Mouse (Mus musculus): ENCODE measurements around the gene Gm49387. TPM values are rescaled to one million over a fixed set of nuclear protein-coding genes. Genes with fewer than 3 reads are reported as not detected.

Gene Gm49387
- polyA plus RNA-seq, 1 experiment from 2014 or later: 1.7 TPM

- Histone ChIP-seq H3K4me3 (ENCODE audit: low read length) (no peak overlapping the region), H3K4me2 (ENCODE audit: low read length) (no peak overlapping the region), H3K4me1 (ENCODE audit: control insufficient read depth, insufficient read depth, low read depth, low read length) (no peaks in the 10 kb centered on the region; the same call in 1 of the 2 replicates), H3K9me3 (ENCODE audit: control insufficient read depth, low read length) (no peaks in the 10 kb centered on the region), H3K9ac (ENCODE audit: low read depth, low read length) (no peak overlapping the region), H3K36me3 (ENCODE audit: control insufficient read depth, insufficient read depth, low read length) (no peaks in the 10 kb centered on the region), H3K27me3 (replicated peaks; ENCODE audit: control insufficient read depth, insufficient read depth, low read length) (no peaks in the 10 kb centered on the region), H3K27ac (ENCODE audit: low read depth, low read length) (no peak overlapping the region)
- no peak for ATAC-seq
- WGBS: 71% methylated on average over 9 of the region's 9 CpGs
These were observed 68.0 kb downstream of the Gm49387 start for GRCm38 (mm10) chr14:31572561-31573175.

DNA sequence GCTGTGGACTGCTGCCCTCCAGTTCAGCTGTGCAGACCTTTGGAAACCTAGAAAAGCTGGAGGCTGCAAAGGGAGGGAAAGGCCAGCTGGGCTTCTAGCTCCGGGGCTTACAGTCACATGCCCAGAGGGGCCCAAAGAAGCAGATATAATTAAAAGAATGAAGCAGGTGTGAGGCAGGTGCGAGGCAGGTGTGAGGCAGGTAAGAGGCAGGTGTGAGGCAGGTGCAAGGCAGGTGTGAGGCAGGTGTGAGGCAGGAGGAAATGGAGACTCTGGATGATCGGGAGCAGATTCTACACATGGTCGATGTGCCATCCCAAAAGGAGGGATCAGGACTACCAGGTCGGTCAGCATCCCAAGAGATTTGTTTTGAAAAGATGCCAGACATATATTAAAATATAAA lies 69.3 kb downstream of the Gm49387 start:
- Histone ChIP-seq H3K4me1 (ENCODE audit: control insufficient read depth, insufficient read depth, low read depth, low read length) (no peaks in the 10 kb centered on the region; the same call in 1 of the 2 replicates), H3K9ac (ENCODE audit: low read depth, low read length) (no peak overlapping the region), H3K27me3 (replicated peaks; ENCODE audit: control insufficient read depth, insufficient read depth, low read length) (no peaks in the 10 kb centered on the region), H3K27ac (ENCODE audit: low read depth, low read length) (no peak overlapping the region), H3K4me2 (ENCODE audit: low read length) (no peak overlapping the region), H3K4me3 (ENCODE audit: low read length) (no peak overlapping the region), H3K9me3 (ENCODE audit: control insufficient read depth, low read length) (no peaks in the 10 kb centered on the region), H3K36me3 (ENCODE audit: control insufficient read depth, insufficient read depth, low read length) (no peaks in the 10 kb centered on the region)
- ATAC-seq: no peak
- 84% methylated on average over 5 of the region's 5 CpGs for WGBS

- ATAC-seq: no peak
- Histone ChIP-seq H3K4me3 (ENCODE audit: low read length) (no peak overlapping the region), H3K27ac (ENCODE audit: low read depth, low read length) (no peak overlapping the region), H3K4me1 (ENCODE audit: control insufficient read depth, insufficient read depth, low read depth, low read length) (no peaks in the 10 kb centered on the region; the same call in 1 of the 2 replicates), H3K36me3 (ENCODE audit: control insufficient read depth, insufficient read depth, low read length) (no peaks in the 10 kb centered on the region), H3K27me3 (replicated peaks; ENCODE audit: control insufficient read depth, insufficient read depth, low read length) (no peaks in the 10 kb centered on the region), H3K9me3 (ENCODE audit: control insufficient read depth, low read length) (no peaks in the 10 kb centered on the region), H3K4me2 (ENCODE audit: low read length) (no peak overlapping the region), H3K9ac (ENCODE audit: low read depth, low read length) (no peak overlapping the region)
- WGBS: 77% methylated on average over 6 of the region's 6 CpGs
These were observed 70.3 kb downstream of the Gm49387 start for GRCm38 (mm10) chr14:31570131-31570951.

DNA sequence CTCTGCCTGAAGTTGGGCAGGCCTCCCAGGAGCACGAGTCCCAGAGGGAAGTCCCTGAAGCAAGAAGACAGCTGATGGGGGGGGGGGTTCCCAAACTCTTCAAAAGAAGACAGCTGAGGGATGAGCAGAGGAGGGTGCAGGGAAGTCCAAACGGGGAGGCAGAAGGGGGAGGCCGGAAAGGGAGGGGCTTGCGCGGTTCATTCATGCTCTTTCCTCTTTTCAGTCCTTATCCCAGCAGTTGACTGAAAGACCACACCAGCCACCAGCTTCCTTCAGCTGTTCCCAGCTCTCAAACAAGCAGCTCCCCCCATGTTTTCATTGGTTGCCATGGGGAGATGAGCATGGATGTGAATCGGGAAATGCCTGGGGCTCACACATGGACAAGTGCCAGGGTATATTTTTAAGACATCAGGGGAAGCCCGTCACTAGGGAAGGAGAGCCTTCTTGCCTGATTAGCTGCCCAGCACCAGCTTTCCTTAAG lies 71.5 kb downstream of the Gm49387 start:
- H3K27ac ChIP-seq (ENCODE audit: low read depth, low read length): no peak overlapping the region
- peak; percentile 45; the same call in 1 of the 2 replicates for ATAC-seq
- no peaks in the 10 kb centered on the region for H3K27me3 ChIP-seq (replicated peaks; ENCODE audit: control insufficient read depth, insufficient read depth, low read length)
- no peak overlapping the region for H3K4me3 ChIP-seq (ENCODE audit: low read length)
- H3K4me1 ChIP-seq (ENCODE audit: control insufficient read depth, insufficient read depth, low read depth, low read length): peaks cover 4% of the 10 kb centered on the region
- no peaks in the 10 kb centered on the region for H3K36me3 ChIP-seq (ENCODE audit: control insufficient read depth, insufficient read depth, low read length)
- no peak overlapping the region for H3K9ac ChIP-seq (ENCODE audit: low read depth, low read length)
- no peak overlapping the region for H3K4me2 ChIP-seq (ENCODE audit: low read length)
- WGBS: 43% methylated on average over 7 of the region's 7 CpGs
- no peaks in the 10 kb centered on the region for H3K9me3 ChIP-seq (ENCODE audit: control insufficient read depth, low read length)

GRCm38 (mm10) chr14:31565478-31566212 lies 75.0 kb downstream of the Gm49387 start:
- ATAC-seq: no peak
- H3K9me3 ChIP-seq (ENCODE audit: control insufficient read depth, low read length): no peaks in the 10 kb centered on the region
- H3K4me3 ChIP-seq (ENCODE audit: low read length): no peak overlapping the region

GRCm38 (mm10) chr14:31564452-31565179 lies 76.1 kb downstream of the Gm49387 start:
- H3K27ac ChIP-seq (ENCODE audit: low read depth, low read length): no peak overlapping the region
- H3K4me1 ChIP-seq (ENCODE audit: control insufficient read depth, insufficient read depth, low read depth, low read length): peaks cover 4% of the 10 kb centered on the region
- no peak overlapping the region for H3K4me3 ChIP-seq (ENCODE audit: low read length)
- WGBS: 31% methylated on average over 6 of the region's 6 CpGs
- no peaks in the 10 kb centered on the region for H3K36me3 ChIP-seq (ENCODE audit: control insufficient read depth, insufficient read depth, low read length)
- no peaks in the 10 kb centered on the region for H3K9me3 ChIP-seq (ENCODE audit: control insufficient read depth, low read length)
- H3K27me3 ChIP-seq (replicated peaks; ENCODE audit: control insufficient read depth, insufficient read depth, low read length): no peaks in the 10 kb centered on the region
- H3K9ac ChIP-seq (ENCODE audit: low read depth, low read length): no peak overlapping the region
- no peak overlapping the region for H3K4me2 ChIP-seq (ENCODE audit: low read length)
- 0 out of 2 replicates have a peak, but pooled peaks have one; percentile 30 for ATAC-seq

More at GRCm38 (mm10) chr14:31565478-31566212, 75.0 kb downstream of the Gm49387 start:
- H3K36me3 ChIP-seq (ENCODE audit: control insufficient read depth, insufficient read depth, low read length): no peaks in the 10 kb centered on the region
- 80% methylated on average over 9 of the region's 9 CpGs for WGBS
- H3K4me1 ChIP-seq (ENCODE audit: control insufficient read depth, insufficient read depth, low read depth, low read length): peaks cover 4% of the 10 kb centered on the region
- no peak overlapping the region for H3K9ac ChIP-seq (ENCODE audit: low read depth, low read length)
- no peak overlapping the region for H3K4me2 ChIP-seq (ENCODE audit: low read length)
- H3K27me3 ChIP-seq (replicated peaks; ENCODE audit: control insufficient read depth, insufficient read depth, low read length): no peaks in the 10 kb centered on the region
- no peak overlapping the region for H3K27ac ChIP-seq (ENCODE audit: low read depth, low read length)

GRCm38 (mm10) chr14:31560886-31561285 lies 79.8 kb downstream of the Gm49387 start:
- Histone ChIP-seq H3K4me1 (ENCODE audit: control insufficient read depth, insufficient read depth, low read depth, low read length) (peaks cover 4% of the 10 kb centered on the region; the same call in 1 of the 2 replicates), H3K4me2 (ENCODE audit: low read length) (no peak overlapping the region), H3K9me3 (ENCODE audit: control insufficient read depth, low read length) (no peaks in the 10 kb centered on the region), H3K27ac (ENCODE audit: low read depth, low read length) (no peak overlapping the region), H3K36me3 (ENCODE audit: control insufficient read depth, insufficient read depth, low read length) (no peaks in the 10 kb centered on the region), H3K27me3 (replicated peaks; ENCODE audit: control insufficient read depth, insufficient read depth, low read length) (no peaks in the 10 kb centered on the region), H3K4me3 (ENCODE audit: low read length) (no peak overlapping the region), H3K9ac (ENCODE audit: low read depth, low read length) (no peak overlapping the region)
- ATAC-seq: no peak
- WGBS: 50% methylated on average over 5 of the region's 5 CpGs

DNA sequence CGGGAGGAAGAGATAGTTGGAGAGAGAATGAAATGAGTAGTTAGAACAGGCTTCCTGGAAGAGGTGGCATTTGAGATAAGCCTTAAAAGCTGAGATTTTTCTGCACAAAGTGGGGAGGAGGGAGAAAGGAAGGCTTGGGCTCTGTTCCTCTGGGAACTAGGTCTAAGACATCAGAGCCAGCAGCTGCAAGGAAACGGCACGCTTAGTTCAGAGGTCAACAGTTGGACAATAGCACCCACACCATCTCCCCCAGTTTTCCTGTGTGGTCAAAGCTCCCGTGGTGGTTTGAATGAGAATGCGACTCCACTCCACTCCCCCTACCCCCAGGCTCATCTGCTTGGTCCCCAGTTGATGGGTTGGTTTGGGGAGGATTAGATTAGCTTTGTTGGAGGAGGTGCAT lies 81.5 kb downstream of the Gm49387 start:
- 56% methylated on average over 5 of the region's 5 CpGs for WGBS
- Histone ChIP-seq H3K27ac (ENCODE audit: low read depth, low read length) (no peak overlapping the region), H3K27me3 (replicated peaks; ENCODE audit: control insufficient read depth, insufficient read depth, low read length) (no peaks in the 10 kb centered on the region), H3K4me2 (ENCODE audit: low read length) (no peak overlapping the region), H3K9me3 (ENCODE audit: control insufficient read depth, low read length) (no peaks in the 10 kb centered on the region), H3K9ac (ENCODE audit: low read depth, low read length) (no peak overlapping the region), H3K4me3 (ENCODE audit: low read length) (no peak overlapping the region), H3K36me3 (ENCODE audit: control insufficient read depth, insufficient read depth, low read length) (no peaks in the 10 kb centered on the region), H3K4me1 (ENCODE audit: control insufficient read depth, insufficient read depth, low read depth, low read length) (no peaks in the 10 kb centered on the region; the same call in 1 of the 2 replicates)
- no peak for ATAC-seq

Data from hindbrain, embryonic 16.5 days (tissue).